Mouse (Mus musculus): ENCODE results near the gene Ldlrad2. TPM values are rescaled to one million over a fixed set of nuclear protein-coding genes. Genes with fewer than 3 reads are reported as not detected.
"Not testable (repeated sequence)": the region's sequence is repeated elsewhere in the genome, so short reads cannot be mapped to it uniquely, and the experiment has no call there.

Gene Ldlrad2
- total RNA-seq (2021) = not detected
- long read RNA-seq, experiment 1 = 0 reads
- long read RNA-seq, experiment 2 = 0 reads

- no peak for DNase-seq
Measured at GRCm38 (mm10) chr4:137574469-137574868, at the start of gene Ldlrad2. Gene Ldlrad2, minus strand, starts transcription at chr4:137574569.

GRCm38 (mm10) chr4:137622847-137623246, 48.5 kb upstream of the Ldlrad2 start:
- no peak for DNase-seq

DNA sequence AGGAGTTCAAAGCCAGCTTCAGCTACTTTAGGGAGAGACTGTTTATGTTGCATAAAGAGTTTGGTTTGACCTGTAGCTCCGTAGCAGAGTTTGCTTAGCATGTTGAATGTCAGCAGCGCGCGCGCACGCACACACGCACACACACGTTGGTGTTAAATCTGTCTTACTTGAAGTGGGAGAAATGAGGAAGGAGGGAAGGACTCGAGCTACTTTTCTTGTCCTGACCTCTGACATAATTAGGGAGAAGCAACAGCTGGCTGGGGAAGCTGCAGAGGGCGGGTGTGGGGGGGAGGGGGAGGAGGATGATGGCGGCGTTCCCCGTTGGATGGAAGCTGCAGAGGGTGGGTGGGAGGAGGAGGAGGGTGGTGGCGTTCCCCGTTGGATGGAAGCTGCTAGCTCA, 35.9 kb upstream of the Ldlrad2 start:
- DNase-seq = no peak

GRCm38 (mm10) chr4:137609702-137610101, 35.3 kb upstream of the Ldlrad2 start:
- no peak for DNase-seq

- no peak for DNase-seq
Measured at GRCm38 (mm10) chr4:137609281-137609680, 34.9 kb upstream of the Ldlrad2 start.

DNA sequence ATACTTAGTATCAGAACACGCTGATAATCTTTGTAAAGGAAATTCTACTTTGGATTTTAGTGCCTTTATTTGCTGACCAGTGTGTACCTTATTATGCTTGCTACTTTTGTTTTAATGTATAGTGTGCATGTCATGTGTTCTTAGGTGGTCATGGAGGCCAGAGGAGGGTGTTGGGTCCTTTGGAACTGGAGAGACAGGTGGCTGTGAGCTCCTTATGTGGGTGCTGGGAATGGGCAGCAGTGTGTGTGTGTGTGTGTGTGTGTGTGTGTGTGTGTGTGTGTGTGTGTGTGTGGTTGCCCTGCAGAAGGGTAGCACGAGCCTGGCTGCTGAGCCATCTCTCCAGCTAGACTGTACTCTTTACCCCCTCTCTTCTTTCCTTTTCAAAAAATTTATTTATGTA, 32.7 kb upstream of the Ldlrad2 start:
- DNase-seq = no peak

DNA sequence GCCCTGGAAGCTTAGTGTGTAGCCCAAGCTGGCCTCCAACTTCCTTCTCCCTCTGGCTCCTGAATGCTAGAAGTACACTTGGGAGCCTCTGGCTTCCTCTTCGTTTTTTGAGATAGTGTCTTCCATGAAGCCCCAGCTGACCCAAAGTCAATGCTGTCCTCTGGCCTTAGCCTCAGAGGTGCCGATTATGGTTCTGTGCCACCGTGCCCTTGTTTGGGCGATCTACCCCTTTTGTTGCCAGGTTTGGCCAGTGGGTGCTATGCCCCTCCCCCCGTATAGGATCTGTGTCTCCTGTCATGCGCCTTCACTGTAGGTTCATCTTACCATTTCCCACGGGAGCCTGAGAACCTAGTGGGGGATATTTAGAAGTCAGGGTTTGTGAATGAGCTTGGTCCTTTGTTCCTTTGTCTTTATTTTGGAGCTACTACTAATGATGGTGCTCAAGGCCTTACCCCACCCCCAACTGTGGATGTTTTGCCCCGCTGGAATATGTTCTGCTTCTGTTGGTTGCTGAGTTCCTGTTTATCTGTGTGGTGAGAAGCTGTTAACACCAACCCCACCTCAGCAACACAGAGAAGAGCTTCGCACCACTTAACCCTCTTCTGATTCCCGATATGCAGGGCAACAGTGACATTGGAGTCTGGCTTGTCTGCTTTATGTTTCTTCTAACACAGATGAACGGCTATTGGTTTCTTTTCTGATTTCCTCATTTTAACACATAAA, 29.2 kb upstream of the Ldlrad2 start:
- DNase-seq = no peak

GRCm38 (mm10) chr4:137598577-137598976, 24.2 kb upstream of the Ldlrad2 start:
- no peak for DNase-seq

GRCm38 (mm10) chr4:137597098-137597630, 22.8 kb upstream of the Ldlrad2 start:
- no peak for DNase-seq

DNA sequence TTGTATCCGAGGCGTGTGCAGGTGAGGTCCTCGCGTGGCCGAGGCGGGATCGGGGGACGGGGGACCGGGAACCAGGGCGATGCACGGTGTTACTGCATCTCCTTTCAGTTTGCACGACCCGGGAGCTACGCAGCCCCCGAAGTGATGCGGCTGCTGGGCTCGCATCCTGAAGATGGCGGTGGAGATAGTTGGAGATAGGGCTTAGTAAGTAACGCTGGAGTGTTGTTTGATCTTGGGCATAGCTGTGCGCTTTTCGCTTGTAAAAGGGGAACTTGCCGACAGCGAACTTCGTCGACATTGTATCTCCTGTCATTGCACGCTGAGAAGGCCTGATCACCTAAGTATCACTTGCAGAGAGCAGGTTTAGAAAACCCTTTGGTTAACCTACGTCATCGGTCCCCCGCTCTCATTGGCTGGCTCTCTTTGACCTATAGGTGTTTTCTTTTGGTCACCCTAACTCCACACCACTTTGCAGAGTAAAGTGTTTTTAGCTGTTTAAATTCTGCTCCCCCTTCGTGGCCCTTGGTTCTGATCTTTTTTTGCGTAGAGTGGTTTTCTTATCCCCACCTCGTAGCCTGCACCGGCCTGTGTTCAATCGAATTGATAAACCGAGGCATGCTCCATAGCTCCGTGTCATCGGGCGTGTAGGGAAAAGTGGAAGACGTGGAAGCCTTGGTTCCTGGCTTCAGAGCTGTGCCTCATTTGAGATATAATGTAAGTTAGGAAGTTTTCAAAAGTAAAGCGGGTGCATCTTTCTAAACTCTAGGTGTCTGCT, 20.3 kb upstream of the Ldlrad2 start:
- peak; percentile 65 for DNase-seq

DNA sequence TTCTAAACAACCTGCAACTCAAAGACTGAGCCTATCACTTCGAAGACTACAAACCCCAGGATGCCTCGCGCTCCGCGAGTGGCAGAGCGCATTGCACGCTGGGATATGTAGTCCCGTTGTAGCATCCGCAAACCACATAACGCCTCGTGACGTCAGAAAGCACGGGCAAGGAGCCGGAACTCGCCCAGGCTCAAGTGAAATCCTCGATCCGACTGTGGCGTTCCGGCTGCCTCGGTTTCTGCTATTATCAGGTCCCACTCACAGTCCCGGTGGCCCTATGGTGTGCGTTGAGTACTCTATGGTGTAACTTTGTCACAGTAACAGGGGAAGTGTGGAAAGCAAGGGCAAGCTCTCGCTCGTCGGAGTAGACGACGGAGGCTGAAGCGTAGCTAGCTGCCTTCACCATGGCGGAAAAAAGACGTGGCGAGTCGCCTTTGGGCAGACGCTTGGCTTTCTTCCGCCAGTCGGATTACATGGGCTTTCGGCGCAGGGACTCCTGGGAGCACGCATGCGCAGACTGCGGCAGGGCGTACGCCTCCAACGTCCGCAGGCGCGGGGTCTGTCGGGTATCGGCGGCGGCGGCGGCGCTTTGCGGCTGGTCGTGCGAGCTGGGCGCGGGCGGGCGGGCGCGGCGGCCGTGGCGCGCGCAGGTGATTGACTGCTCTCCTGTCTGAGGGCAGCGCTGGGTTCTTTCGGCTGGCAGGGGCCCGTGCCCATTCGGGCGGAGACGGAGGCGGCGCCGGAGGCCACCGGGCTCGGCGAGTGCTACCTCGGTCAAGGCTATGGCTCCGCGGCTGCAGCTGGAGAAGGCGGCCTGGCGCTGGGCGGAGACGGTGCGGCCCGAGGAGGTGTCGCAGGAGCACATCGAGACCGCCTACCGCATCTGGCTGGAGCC, 19.5 kb upstream of the Ldlrad2 start, which contains the start of gene Usp48:
Usp48 (plus strand) TSS at position 155 of the 895 bp plus-strand sequence.
- peak; percentile 99 for DNase-seq

- DNase-seq = peak; percentile 69
Measured at GRCm38 (mm10) chr4:137590961-137591360, 16.6 kb upstream of the Ldlrad2 start.

GRCm38 (mm10) chr4:137589586-137589985, 15.2 kb upstream of the Ldlrad2 start:
- DNase-seq = no peak

DNA sequence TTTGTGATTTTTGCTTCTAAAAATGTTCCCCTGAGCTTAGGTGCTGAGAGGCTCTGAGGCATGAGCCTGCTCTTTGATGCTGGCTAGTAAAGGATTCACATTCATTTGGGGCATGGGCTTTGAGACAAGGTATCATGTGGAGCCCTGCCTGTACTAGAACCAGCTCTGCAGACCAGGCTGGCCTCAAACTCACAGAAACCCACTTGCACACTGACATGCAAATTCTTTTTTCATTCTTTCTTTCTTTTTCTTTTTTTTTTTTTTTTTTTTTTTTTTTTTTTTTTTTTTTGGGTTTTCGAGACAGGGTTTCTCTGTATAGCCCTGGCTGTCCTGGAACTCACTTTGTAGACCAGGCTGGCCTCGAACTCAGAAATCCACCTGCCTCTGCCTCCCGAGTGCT, 14.7 kb upstream of the Ldlrad2 start:
- not testable (repeated sequence) for DNase-seq

DNA sequence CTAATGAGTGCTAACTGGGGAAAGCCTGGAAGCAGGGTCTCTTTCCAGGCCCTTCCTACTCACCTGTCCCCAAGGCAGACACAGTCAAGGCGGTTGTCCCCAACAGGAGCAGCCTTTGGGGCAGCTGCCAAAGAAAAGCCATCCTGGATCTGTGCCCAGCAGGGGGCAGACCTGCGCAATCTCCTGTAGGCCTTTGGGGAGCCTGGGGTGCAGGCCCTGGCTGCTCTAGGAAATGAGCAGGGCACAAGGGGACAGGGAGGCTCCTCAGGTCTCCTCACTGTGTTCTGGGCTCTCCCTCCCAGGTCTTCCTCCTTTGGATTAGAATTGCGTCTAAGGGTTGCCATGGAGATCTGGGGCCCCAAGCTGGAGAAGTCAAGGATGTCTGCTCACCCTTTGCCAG, 7.4 kb upstream of the Ldlrad2 start:
- peak; percentile 82 for DNase-seq

DNA sequence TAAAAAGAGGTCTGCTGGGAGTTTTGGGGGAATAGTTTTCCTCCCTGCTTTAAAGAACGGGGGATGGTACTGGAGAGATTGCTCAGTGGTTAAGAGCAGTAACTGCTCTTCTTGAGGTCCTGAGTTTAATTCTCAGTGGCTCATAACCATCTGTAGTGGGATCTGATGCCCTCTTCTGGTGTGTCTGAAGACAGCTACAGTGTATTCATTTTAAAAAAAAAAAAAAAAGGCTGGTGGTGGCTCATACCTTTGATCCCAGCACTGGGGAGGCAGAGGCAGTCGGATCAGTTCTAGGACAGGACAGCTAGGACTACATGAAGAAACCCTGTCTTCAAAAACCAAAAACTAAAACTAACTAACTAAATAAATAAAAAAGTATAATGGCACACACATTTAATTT, 5.9 kb upstream of the Ldlrad2 start:
- no peak for DNase-seq

DNA sequence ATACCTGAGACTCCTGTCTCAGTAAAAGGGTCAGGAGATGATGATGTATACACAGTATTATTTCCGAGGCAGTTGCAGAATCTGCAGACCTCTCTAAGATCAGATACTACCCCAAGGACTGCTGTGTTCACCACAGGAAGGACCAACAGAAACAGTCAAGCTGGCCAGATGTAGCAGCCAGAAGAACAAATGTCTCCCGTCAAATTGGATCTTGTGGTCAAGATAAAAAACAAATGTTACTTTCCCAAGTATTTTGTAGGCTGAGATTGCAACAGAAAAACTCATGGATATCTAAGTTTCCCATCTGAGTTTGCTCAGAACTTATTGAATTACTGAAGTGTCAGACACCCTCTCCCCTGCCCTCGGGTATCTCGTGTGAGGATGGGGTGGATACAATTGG, 5.4 kb upstream of the Ldlrad2 start:
- DNase-seq = no peak

- DNase-seq = peak; percentile 80
Measured at GRCm38 (mm10) chr4:137578181-137578845, 3.9 kb upstream of the Ldlrad2 start.

DNA sequence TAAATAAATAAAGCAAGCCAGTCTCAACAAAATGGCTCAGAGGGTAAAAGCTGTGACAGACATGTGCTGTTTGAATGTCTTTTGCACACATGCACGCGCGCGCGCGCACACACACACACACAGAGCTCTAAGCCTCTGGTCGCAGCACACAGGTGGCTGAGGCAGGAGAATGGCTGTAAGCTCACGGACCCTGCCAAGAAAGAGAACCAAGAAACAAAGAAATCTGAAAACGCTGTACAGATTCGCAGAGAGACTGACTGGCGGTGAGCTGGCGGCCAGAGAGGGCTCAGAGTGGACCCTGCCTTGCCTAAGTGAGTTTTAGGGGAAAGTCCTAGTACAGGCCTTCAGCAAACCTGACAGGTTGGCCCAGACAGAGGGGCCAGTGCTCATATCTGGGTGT, 3.1 kb upstream of the Ldlrad2 start:
- DNase-seq = no peak

DNA sequence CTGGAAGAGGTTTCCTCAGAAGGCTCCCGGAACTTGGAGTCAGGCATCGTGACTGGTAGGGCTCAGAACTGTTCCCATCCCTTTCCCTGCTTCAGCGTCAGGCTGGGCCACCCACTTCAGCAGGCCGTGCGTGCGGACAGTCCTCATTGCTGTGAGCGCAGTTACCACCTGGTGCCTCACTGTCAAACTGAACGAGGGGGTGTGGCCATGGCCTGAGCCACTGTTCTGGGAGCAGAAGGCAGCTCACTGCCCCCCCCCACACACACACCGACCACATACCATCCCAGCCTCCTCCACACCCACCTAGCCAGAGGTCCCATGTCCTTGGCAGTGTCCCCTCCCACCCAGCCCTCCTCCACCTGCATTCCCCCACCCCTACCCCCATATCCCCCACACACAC, 4.5 kb downstream of the Ldlrad2 start:
- no peak for DNase-seq

- no peak for DNase-seq
Measured at GRCm38 (mm10) chr4:137556673-137557210, 17.6 kb downstream of the Ldlrad2 start.
